Mouse (Mus musculus): ENCODE data around the gene Ptpro. TPM values are rescaled to one million over a fixed set of nuclear protein-coding genes. Genes with fewer than 3 reads are reported as not detected.

Gene Ptpro
- polyA plus RNA-seq (2015; fragmentation: Nextera tagmentation; extraction: Ambion mirVana): 3.2 and 3.3 TPM in 2 replicates

GRCm38 (mm10) chr6:137252194-137252886 lies at the start of gene Ptpro:
Ptpro (plus strand) TSS chr6:137252319.
- Histone ChIP-seq H3K4me2 (ENCODE audit: low read depth, low read length) (peak within 1 kb of the TSS; percentile 80), H3K36me3 (ENCODE audit: control insufficient read depth, insufficient read depth, low read length) (no peaks in the 10 kb centered on the region), H3K27me3 (ENCODE audit: control insufficient read depth, insufficient read depth, low read length) (peaks cover 21% of the 10 kb centered on the region), H3K4me1 (ENCODE audit: control insufficient read depth, insufficient read depth, low read length) (no peaks in the 10 kb centered on the region), H3K4me3 (replicated peaks; ENCODE audit: low read length) (peak within 1 kb of the TSS; percentile 47), H3K9ac (ENCODE audit: low read length) (peak within 1 kb of the TSS; percentile 54), H3K27ac (ENCODE audit: low read length) (no peak within 1 kb of the TSS), H3K9me3 (replicated peaks; ENCODE audit: control insufficient read depth, low read length) (no peaks in the 10 kb centered on the region)
- ATAC-seq (ENCODE audit: insufficient read depth, low FRiP score): peak; percentile 66; the same call in 1 of the 2 replicates
- WGBS: under 1% methylated on average over 49 of the region's 53 CpGs

GRCm38 (mm10) chr6:137202661-137203060 lies 49.5 kb upstream of the Ptpro start:
- Histone ChIP-seq H3K9ac (ENCODE audit: low read length) (no peak overlapping the region), H3K27me3 (ENCODE audit: control insufficient read depth, insufficient read depth, low read length) (no peaks in the 10 kb centered on the region), H3K27ac (ENCODE audit: low read length) (no peak overlapping the region), H3K4me1 (ENCODE audit: control insufficient read depth, insufficient read depth, low read length) (no peaks in the 10 kb centered on the region), H3K36me3 (ENCODE audit: control insufficient read depth, insufficient read depth, low read length) (no peaks in the 10 kb centered on the region), H3K4me2 (ENCODE audit: low read depth, low read length) (no peak overlapping the region), H3K9me3 (replicated peaks; ENCODE audit: control insufficient read depth, low read length) (no peaks in the 10 kb centered on the region), H3K4me3 (replicated peaks; ENCODE audit: low read length) (no peak overlapping the region)
- ATAC-seq (ENCODE audit: insufficient read depth, low FRiP score): no peak
- 90% methylated on average over 4 of the region's 4 CpGs for WGBS

GRCm38 (mm10) chr6:137205662-137206400 lies 46.3 kb upstream of the Ptpro start:
- no peak overlapping the region for H3K9ac ChIP-seq (ENCODE audit: low read length)
- no peaks in the 10 kb centered on the region for H3K27me3 ChIP-seq (ENCODE audit: control insufficient read depth, insufficient read depth, low read length)
- H3K4me1 ChIP-seq (ENCODE audit: control insufficient read depth, insufficient read depth, low read length): no peaks in the 10 kb centered on the region
- no peak overlapping the region for H3K27ac ChIP-seq (ENCODE audit: low read length)
- H3K9me3 ChIP-seq (replicated peaks; ENCODE audit: control insufficient read depth, low read length): no peaks in the 10 kb centered on the region
- no peak overlapping the region for H3K4me3 ChIP-seq (replicated peaks; ENCODE audit: low read length)
- 52% methylated on average over 11 of the region's 11 CpGs for WGBS
- no peak for ATAC-seq (ENCODE audit: insufficient read depth, low FRiP score)
- no peak overlapping the region for H3K4me2 ChIP-seq (ENCODE audit: low read depth, low read length)
- H3K36me3 ChIP-seq (ENCODE audit: control insufficient read depth, insufficient read depth, low read length): no peaks in the 10 kb centered on the region

- Histone ChIP-seq H3K36me3 (ENCODE audit: control insufficient read depth, insufficient read depth, low read length) (no peaks in the 10 kb centered on the region), H3K9ac (ENCODE audit: low read length) (no peak overlapping the region), H3K9me3 (replicated peaks; ENCODE audit: control insufficient read depth, low read length) (no peaks in the 10 kb centered on the region), H3K4me2 (ENCODE audit: low read depth, low read length) (no peak overlapping the region), H3K4me1 (ENCODE audit: control insufficient read depth, insufficient read depth, low read length) (no peaks in the 10 kb centered on the region), H3K27me3 (ENCODE audit: control insufficient read depth, insufficient read depth, low read length) (no peaks in the 10 kb centered on the region), H3K27ac (ENCODE audit: low read length) (no peak overlapping the region), H3K4me3 (replicated peaks; ENCODE audit: low read length) (no peak overlapping the region)
- no peak for ATAC-seq (ENCODE audit: insufficient read depth, low FRiP score)
- WGBS: 89% methylated on average over 6 of the region's 6 CpGs
Observed at GRCm38 (mm10) chr6:137207126-137207525, 45.0 kb upstream of the Ptpro start.

- Histone ChIP-seq H3K27me3 (ENCODE audit: control insufficient read depth, insufficient read depth, low read length) (no peaks in the 10 kb centered on the region), H3K4me3 (replicated peaks; ENCODE audit: low read length) (no peak overlapping the region), H3K36me3 (ENCODE audit: control insufficient read depth, insufficient read depth, low read length) (no peaks in the 10 kb centered on the region), H3K4me1 (ENCODE audit: control insufficient read depth, insufficient read depth, low read length) (no peaks in the 10 kb centered on the region), H3K4me2 (ENCODE audit: low read depth, low read length) (no peak overlapping the region), H3K27ac (ENCODE audit: low read length) (no peak overlapping the region), H3K9me3 (replicated peaks; ENCODE audit: control insufficient read depth, low read length) (no peaks in the 10 kb centered on the region), H3K9ac (ENCODE audit: low read length) (no peak overlapping the region)
- WGBS: 69% methylated on average over 8 of the region's 8 CpGs
- peak; percentile 53; the same call in 1 of the 2 replicates for ATAC-seq (ENCODE audit: insufficient read depth, low FRiP score)
Observed at GRCm38 (mm10) chr6:137209992-137210391, 42.1 kb upstream of the Ptpro start.

- Histone ChIP-seq H3K27me3 (ENCODE audit: control insufficient read depth, insufficient read depth, low read length) (no peaks in the 10 kb centered on the region), H3K27ac (ENCODE audit: low read length) (no peak overlapping the region), H3K4me3 (replicated peaks; ENCODE audit: low read length) (no peak overlapping the region), H3K36me3 (ENCODE audit: control insufficient read depth, insufficient read depth, low read length) (no peaks in the 10 kb centered on the region), H3K4me2 (ENCODE audit: low read depth, low read length) (no peak overlapping the region), H3K4me1 (ENCODE audit: control insufficient read depth, insufficient read depth, low read length) (no peaks in the 10 kb centered on the region), H3K9me3 (replicated peaks; ENCODE audit: control insufficient read depth, low read length) (no peaks in the 10 kb centered on the region), H3K9ac (ENCODE audit: low read length) (no peak overlapping the region)
- WGBS: 85% methylated on average over 10 of the region's 10 CpGs
- no peak for ATAC-seq (ENCODE audit: insufficient read depth, low FRiP score)
Observed at GRCm38 (mm10) chr6:137210991-137211390, 41.1 kb upstream of the Ptpro start.

- WGBS: 44% methylated on average over 2 of the region's 2 CpGs
- no peak overlapping the region for H3K9ac ChIP-seq (ENCODE audit: low read length)
- no peaks in the 10 kb centered on the region for H3K27me3 ChIP-seq (ENCODE audit: control insufficient read depth, insufficient read depth, low read length)
- H3K9me3 ChIP-seq (replicated peaks; ENCODE audit: control insufficient read depth, low read length): no peaks in the 10 kb centered on the region
- no peak overlapping the region for H3K27ac ChIP-seq (ENCODE audit: low read length)
- ATAC-seq (ENCODE audit: insufficient read depth, low FRiP score): no peak
- H3K4me2 ChIP-seq (ENCODE audit: low read depth, low read length): no peak overlapping the region
- H3K4me1 ChIP-seq (ENCODE audit: control insufficient read depth, insufficient read depth, low read length): no peaks in the 10 kb centered on the region
- no peaks in the 10 kb centered on the region for H3K36me3 ChIP-seq (ENCODE audit: control insufficient read depth, insufficient read depth, low read length)
- H3K4me3 ChIP-seq (replicated peaks; ENCODE audit: low read length): no peak overlapping the region
Observed at GRCm38 (mm10) chr6:137211441-137211840, 40.7 kb upstream of the Ptpro start.

GRCm38 (mm10) chr6:137217841-137218463 lies 34.2 kb upstream of the Ptpro start:
- H3K9ac ChIP-seq (ENCODE audit: low read length): no peak overlapping the region
- no peaks in the 10 kb centered on the region for H3K9me3 ChIP-seq (replicated peaks; ENCODE audit: control insufficient read depth, low read length)
- no peak for ATAC-seq (ENCODE audit: insufficient read depth, low FRiP score)
- WGBS: 68% methylated on average over 8 of the region's 8 CpGs
- H3K4me1 ChIP-seq (ENCODE audit: control insufficient read depth, insufficient read depth, low read length): no peaks in the 10 kb centered on the region
- no peak overlapping the region for H3K27ac ChIP-seq (ENCODE audit: low read length)
- no peak overlapping the region for H3K4me3 ChIP-seq (replicated peaks; ENCODE audit: low read length)
- H3K27me3 ChIP-seq (ENCODE audit: control insufficient read depth, insufficient read depth, low read length): no peaks in the 10 kb centered on the region
- no peak overlapping the region for H3K4me2 ChIP-seq (ENCODE audit: low read depth, low read length)
- no peaks in the 10 kb centered on the region for H3K36me3 ChIP-seq (ENCODE audit: control insufficient read depth, insufficient read depth, low read length)

GRCm38 (mm10) chr6:137252887-137253242 lies 746 bp downstream of the Ptpro start:
- Histone ChIP-seq H3K4me3 (replicated peaks; ENCODE audit: low read length) (peak overlapping the region; percentile 47), H3K36me3 (ENCODE audit: control insufficient read depth, insufficient read depth, low read length) (no peaks in the 10 kb centered on the region), H3K27me3 (ENCODE audit: control insufficient read depth, insufficient read depth, low read length) (peaks cover 21% of the 10 kb centered on the region), H3K9ac (ENCODE audit: low read length) (peak overlapping the region; percentile 54), H3K27ac (ENCODE audit: low read length) (no peak overlapping the region), H3K4me1 (ENCODE audit: control insufficient read depth, insufficient read depth, low read length) (no peaks in the 10 kb centered on the region), H3K9me3 (replicated peaks; ENCODE audit: control insufficient read depth, low read length) (no peaks in the 10 kb centered on the region), H3K4me2 (ENCODE audit: low read depth, low read length) (peak overlapping the region; percentile 80)
- WGBS: 2% methylated on average over 15 of the region's 15 CpGs
- ATAC-seq (ENCODE audit: insufficient read depth, low FRiP score): no peak

Measured in stomach, embryonic 16.5 days (tissue).